Mouse (Mus musculus) embryonic facial prominence, embryonic 14.5 days (tissue): ENCODE measurements around the gene Prtg. TPM values are rescaled to one million over a fixed set of nuclear protein-coding genes. Genes with fewer than 3 reads are reported as not detected.
A peak's percentile ranks its signal among the peaks of the same experiment; 100 is the strongest.

Experiments
- ATAC-seq: fragments of 200-750 bp; cut with Nextera tagmentation; 2 replicates; pipeline ENCODE4 v1.8.0; 2017; ENCODE audit warnings: low read depth, moderate number of reproducible peaks, moderate TSS enrichment
- DNase-seq: peaks from one replicate; pipeline ENCODE4 v3.0.0-alpha.2; 2015; ENCODE audit warnings: low spot score
- H3K27ac ChIP-seq: fragments of 300-500 bp; sonication (generic); replicated peaks from 2 replicates; pipeline ENCODE4 v1.5.1; 2014; ENCODE audit warnings: low read depth, mild to moderate bottlenecking, low read length, moderate library complexity
- H3K27me3 ChIP-seq: fragments of 300-500 bp; sonication (generic); replicated peaks from 2 replicates; pipeline ENCODE4 v1.6.1; 2014; ENCODE audit warnings: low read length; ENCODE audit not compliant: control insufficient read depth, insufficient read depth
- H3K36me3 ChIP-seq: fragments of 300-500 bp; sonication (generic); 2 replicates; pipeline ENCODE4 v1.6.1; 2014; ENCODE audit warnings: low read length, mixed read lengths; ENCODE audit not compliant: control insufficient read depth, insufficient read depth
- H3K4me1 ChIP-seq: fragments of 300-500 bp; sonication (generic); 2 replicates; pipeline ENCODE4 v1.6.1; 2014; ENCODE audit warnings: antibody characterized with exemption, low read length; ENCODE audit not compliant: control insufficient read depth, insufficient read depth
- H3K4me2 ChIP-seq: fragments of 300-500 bp; sonication (generic); 2 replicates; pipeline ENCODE4 v1.6.1; 2014; ENCODE audit warnings: low read depth, mild to moderate bottlenecking, low read length, moderate library complexity, mixed read lengths
- H3K4me3 ChIP-seq: fragments of 300-500 bp; sonication (generic); 2 replicates; pipeline ENCODE4 v1.5.1; 2014; ENCODE audit warnings: low read depth, mild to moderate bottlenecking, low read length
- H3K9ac ChIP-seq: fragments of 300-500 bp; sonication (generic); 2 replicates; pipeline ENCODE4 v1.6.1; 2014; ENCODE audit warnings: low read depth, mild to moderate bottlenecking, low read length, moderate library complexity, mixed read lengths
- H3K9me3 ChIP-seq: fragments of 300-500 bp; sonication (generic); 2 replicates; pipeline ENCODE4 v1.6.1; 2016; ENCODE audit warnings: low read length; ENCODE audit not compliant: control insufficient read depth
- WGBS: fragments of 180-500 bp; shearing (Covaris S2); extraction: QIAGEN DNeasy Blood & Tissue Kit; methylation state at CpG from one replicate; pipeline ENCODE4 v1.1.7; 2014; 5-methylcytosine and 5-hydroxymethylcytosine counted together
- polyA plus RNA-seq: library from polyadenylated mRNA; unstranded; fragments of >200 nt; fragmentation: Nextera tagmentation; extraction: Ambion mirVana; gene quantifications from 2 replicates; pipeline ENCODE4 v1.2.1, GENCODE M21; 2014

Gene Prtg
- polyA plus RNA-seq, 1 experiment from 2014 or later = 1.3 TPM

DNA sequence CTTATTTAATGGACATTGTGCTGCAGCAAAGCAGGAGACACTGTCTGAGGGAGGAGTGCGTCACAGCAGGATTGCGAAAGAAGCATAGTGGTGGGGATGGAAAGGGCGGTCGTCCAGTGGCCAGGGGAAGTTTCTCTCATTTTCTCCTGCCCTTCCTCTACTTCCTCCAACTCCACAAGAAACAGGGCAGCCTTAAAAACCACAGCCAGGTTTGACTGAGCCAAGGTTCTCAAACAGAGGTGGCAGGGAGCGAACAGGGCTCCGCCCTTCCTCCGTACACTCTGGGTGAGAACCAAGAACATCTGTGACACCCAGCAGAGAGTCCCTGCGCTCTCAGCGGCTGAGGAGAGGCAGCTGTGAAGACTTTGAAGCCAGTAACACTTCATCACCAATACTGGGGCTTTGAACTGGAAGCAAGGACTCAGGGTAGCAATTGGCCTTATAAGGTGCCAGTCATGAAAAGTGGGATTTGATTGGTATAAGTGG lies 9.5 kb upstream of the Prtg start:
- H3K36me3 ChIP-seq = no peaks in the 10 kb centered on the region
- peaks cover 6% of the 10 kb centered on the region; the same call in 1 of the 2 replicates for H3K9me3 ChIP-seq
- H3K4me1 ChIP-seq = no peaks in the 10 kb centered on the region
- ATAC-seq (no peak), DNase-seq (no peak)
- 51% methylated on average over 9 of the region's 9 CpGs for WGBS
- H3K9ac ChIP-seq = no peak overlapping the region
- no peak overlapping the region for H3K27ac ChIP-seq
- no peak overlapping the region for H3K4me2 ChIP-seq
- no peaks in the 10 kb centered on the region for H3K27me3 ChIP-seq
- H3K4me3 ChIP-seq = no peak overlapping the region

DNA sequence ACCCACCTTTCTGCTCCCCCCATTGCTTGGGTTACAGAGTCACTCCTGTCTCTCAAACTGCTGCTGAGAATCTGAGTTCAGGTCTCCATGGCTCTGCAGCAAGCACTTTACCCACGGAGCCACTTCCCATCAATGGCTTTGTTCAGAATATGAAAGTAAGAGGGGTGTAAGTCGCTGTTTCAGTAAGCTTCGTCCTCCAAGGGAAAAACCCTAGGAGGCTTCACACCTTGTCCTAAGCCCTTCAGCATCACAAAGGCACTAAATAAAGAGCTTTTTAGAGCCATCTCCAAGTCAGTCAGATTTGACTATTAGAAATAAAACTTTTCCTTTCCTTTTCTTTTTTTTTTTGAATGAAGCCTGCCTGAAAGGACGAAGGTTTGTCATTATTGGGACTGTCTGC lies 3.4 kb upstream of the Prtg start:
- Histone ChIP-seq H3K4me2 (no peak overlapping the region), H3K4me1 (peaks cover 5% of the 10 kb centered on the region; the same call in 1 of the 2 replicates), H3K4me3 (no peak overlapping the region), H3K27ac (no peak overlapping the region), H3K9ac (no peak overlapping the region), H3K36me3 (no peaks in the 10 kb centered on the region), H3K9me3 (no peaks in the 10 kb centered on the region), H3K27me3 (no peaks in the 10 kb centered on the region)
- no peak for DNase-seq
- WGBS = 46% methylated on average over 4 of the region's 4 CpGs
- no peak for ATAC-seq

DNA sequence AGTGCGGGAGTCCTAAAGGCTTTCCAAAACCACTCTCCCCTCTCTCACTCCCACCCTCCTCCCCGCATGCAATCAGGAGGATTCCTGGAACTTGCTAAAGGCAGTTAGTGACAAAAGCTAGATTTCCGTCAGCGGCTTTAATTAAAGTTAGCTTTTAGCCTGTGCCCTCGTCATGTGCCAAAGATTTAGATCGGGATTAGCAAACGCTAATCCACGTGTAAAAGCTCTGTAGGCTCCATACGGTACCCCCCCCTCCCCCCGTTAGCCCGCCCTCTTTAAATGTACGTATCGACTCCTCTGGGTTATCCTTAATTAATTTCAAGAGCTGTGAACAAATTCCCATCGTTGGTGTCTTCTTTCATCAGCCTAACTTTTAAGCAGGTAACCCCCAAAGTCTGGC lies 528 bp upstream of the Prtg start:
- Histone ChIP-seq H3K36me3 (no peaks in the 10 kb centered on the region), H3K4me2 (peak overlapping the region; percentile 100), H3K9ac (peak overlapping the region; percentile 86), H3K9me3 (no peaks in the 10 kb centered on the region), H3K4me3 (peak overlapping the region; percentile 79), H3K4me1 (peaks cover 5% of the 10 kb centered on the region; the same call in 1 of the 2 replicates), H3K27ac (peak overlapping the region; percentile 83), H3K27me3 (no peaks in the 10 kb centered on the region)
- WGBS = 8% methylated on average over 14 of the region's 14 CpGs
- DNase-seq (no peak), ATAC-seq (no peak)

DNA sequence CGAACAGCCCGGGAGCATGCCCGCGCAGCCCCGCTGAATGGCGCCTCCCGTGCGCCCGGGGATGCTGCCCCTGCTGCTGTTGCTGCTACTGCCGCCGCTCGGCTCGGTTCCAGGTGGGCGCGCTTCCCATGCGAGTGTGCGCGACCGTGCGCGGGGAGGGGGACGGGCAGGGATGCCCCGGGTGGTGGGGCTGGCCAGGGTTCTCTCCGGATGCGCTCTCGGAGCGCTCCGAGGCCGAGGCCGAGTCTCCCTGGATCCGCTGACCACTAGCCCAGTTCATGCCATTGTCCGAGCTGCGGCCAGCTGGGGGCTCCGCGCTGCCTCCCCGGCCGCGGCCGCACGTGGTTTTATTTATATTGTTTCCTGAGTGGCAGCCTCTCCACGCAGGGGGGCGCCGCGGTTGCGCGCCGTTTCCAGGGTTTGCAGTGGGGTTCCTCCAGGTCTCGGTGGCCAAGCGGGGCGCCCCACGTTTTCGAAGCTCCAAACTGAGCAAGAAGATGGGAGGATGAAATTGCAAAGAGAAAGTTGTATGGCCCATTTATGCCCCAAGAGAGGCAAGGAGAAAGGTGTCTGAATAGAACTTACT lies 839 bp downstream of the Prtg start:
- WGBS = under 1% methylated on average over 26 of the region's 52 CpGs
- Histone ChIP-seq H3K27me3 (no peaks in the 10 kb centered on the region), H3K36me3 (no peaks in the 10 kb centered on the region), H3K9me3 (no peaks in the 10 kb centered on the region), H3K4me2 (peak overlapping the region; percentile 100), H3K4me1 (peaks cover 6% of the 10 kb centered on the region; the same call in 1 of the 2 replicates), H3K4me3 (peak overlapping the region; percentile 79), H3K9ac (peak overlapping the region; percentile 86), H3K27ac (peak overlapping the region; percentile 83)
- DNase-seq = peak; percentile 66
- peak; percentile 66 for ATAC-seq

DNA sequence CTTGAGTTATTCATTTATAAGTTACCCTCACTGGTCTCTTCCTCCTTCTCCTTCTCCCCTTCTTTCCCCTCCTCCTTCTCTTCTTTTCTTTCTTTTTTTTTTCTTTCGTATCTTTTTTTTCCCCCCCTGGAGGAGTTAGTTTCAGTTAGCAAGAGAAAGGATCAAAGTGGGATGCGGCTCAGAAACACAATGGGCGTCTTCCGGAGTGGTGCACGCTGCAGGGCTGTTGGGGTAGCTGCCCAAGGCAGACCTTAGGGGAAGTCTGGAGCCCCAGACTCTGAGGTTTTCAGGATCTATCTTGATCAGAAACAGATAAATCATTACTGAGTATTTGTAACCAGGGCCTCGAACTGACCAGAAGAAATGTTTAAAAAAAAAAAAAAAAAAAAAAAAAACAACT lies 1.5 kb downstream of the Prtg start:
- Histone ChIP-seq H3K4me3 (peak overlapping the region; percentile 79), H3K27ac (peak overlapping the region; percentile 83; the same call in 1 of the 2 replicates), H3K4me1 (peaks cover 13% of the 10 kb centered on the region; the same call in 1 of the 2 replicates), H3K27me3 (no peaks in the 10 kb centered on the region), H3K4me2 (peak overlapping the region; percentile 100), H3K9ac (peak overlapping the region; percentile 86), H3K9me3 (no peaks in the 10 kb centered on the region), H3K36me3 (no peaks in the 10 kb centered on the region)
- ATAC-seq (no peak), DNase-seq (no peak)
- WGBS = 5% methylated on average over 6 of the region's 6 CpGs

DNA sequence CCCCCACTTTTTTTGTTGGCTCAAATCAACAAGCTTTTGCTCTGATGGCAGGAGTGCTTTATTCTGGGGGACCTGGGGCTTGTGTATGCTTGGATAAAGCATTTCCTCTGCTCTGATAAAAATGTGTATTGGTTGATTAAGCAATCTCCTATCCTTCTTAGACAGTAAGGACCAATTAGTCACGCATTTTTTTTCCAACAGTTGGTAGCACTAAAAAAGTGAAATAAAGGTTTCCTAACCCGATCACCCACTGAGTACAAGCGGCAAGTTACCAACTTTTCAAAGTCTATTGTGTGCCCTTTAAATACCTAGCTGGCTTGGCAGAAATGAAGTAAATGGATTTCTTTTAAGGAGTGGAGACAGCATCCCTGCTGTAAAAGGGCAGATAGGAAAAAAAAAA lies 1.9 kb downstream of the Prtg start:
- Histone ChIP-seq H3K9me3 (no peaks in the 10 kb centered on the region), H3K9ac (peak overlapping the region; percentile 86; the same call in 1 of the 2 replicates), H3K4me2 (peak overlapping the region; percentile 100), H3K4me1 (peaks cover 13% of the 10 kb centered on the region; the same call in 1 of the 2 replicates), H3K27me3 (no peaks in the 10 kb centered on the region), H3K27ac (0 out of 2 replicates have a peak overlapping the region, but pooled peaks have one; percentile 83), H3K4me3 (peak overlapping the region; percentile 79), H3K36me3 (no peaks in the 10 kb centered on the region)
- 22% methylated on average over 3 of the region's 3 CpGs for WGBS
- ATAC-seq (no peak), DNase-seq (no peak)

DNA sequence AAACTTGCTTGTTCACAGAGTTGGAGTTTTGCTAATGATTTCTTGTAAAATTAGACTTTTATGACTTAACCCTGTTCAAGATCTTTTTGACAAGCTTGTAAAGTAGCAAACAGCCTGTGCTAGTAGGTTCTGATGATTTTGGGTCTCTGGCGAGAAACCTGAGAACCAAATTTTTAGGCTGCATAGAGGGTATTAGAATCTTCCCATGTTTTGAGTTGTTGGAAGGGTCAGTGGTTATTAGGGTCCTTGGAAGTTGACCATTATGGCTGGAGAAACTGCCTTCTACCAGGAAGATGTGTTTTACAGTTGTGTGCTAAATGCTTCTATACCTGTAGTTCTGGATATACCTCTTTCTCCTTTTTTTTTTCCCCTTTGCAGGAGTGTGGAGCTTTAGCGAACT lies 2.4 kb downstream of the Prtg start:
- ATAC-seq (no peak), DNase-seq (no peak)
- H3K4me1 ChIP-seq = peaks cover 16% of the 10 kb centered on the region; the same call in 1 of the 2 replicates
- H3K27me3 ChIP-seq = no peaks in the 10 kb centered on the region
- H3K9me3 ChIP-seq = no peaks in the 10 kb centered on the region
- peak overlapping the region; percentile 100; the same call in 1 of the 2 replicates for H3K4me2 ChIP-seq
- H3K36me3 ChIP-seq = no peaks in the 10 kb centered on the region
- H3K4me3 ChIP-seq = no peak overlapping the region
- H3K27ac ChIP-seq = 0 out of 2 replicates have a peak overlapping the region, but pooled peaks have one; percentile 10
- 71% methylated on average over 2 of the region's 2 CpGs for WGBS
- no peak overlapping the region for H3K9ac ChIP-seq

DNA sequence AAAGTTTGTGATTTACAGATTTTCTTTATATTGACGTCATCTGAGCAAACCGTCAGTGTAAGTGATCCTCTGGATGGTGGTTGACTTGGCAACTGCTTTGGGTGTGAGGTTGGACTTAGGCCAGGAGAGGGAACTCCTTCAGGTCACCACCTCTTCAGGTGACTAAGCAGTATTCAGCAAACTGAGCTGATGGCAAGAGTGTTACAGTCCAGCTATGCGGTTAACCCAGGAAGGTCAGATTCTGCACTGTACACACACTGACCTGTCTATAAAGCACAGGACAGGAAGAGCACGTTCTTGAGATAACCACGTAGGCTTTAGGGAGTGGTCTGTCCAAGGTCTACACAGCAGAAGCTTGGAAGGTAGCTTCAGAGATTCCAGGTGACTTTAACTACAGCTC lies 3.9 kb downstream of the Prtg start:
- H3K36me3 ChIP-seq = no peaks in the 10 kb centered on the region
- H3K4me3 ChIP-seq = no peak overlapping the region
- H3K27ac ChIP-seq = no peak overlapping the region
- no peak overlapping the region for H3K9ac ChIP-seq
- ATAC-seq = no peak
- H3K27me3 ChIP-seq = no peaks in the 10 kb centered on the region
- no peaks in the 10 kb centered on the region for H3K9me3 ChIP-seq
- peaks cover 16% of the 10 kb centered on the region; the same call in 1 of the 2 replicates for H3K4me1 ChIP-seq
- H3K4me2 ChIP-seq = no peak overlapping the region; the same call in 1 of the 2 replicates
- no peak for DNase-seq
- 71% methylated on average over 5 of the region's 5 CpGs for WGBS

DNA sequence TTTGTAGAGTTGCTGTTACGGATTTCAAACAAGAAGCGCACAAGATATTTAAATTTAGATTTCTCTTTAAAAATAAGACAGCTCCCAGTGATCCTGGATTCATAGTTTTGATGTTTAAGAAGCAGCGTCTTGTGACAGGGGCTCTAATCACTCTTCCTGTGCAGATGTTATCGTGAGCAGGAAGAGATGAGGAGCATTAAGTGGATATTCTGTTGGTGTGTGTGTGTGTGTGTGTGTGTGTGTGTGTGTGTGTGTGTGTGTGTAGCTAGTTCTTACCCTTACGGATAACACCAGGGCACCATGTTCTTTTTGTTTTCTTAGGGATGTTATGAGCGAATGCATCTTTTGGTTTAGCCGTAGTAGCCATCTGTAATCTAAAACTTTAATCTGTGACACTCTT lies 5.4 kb downstream of the Prtg start:
- Histone ChIP-seq H3K36me3 (no peaks in the 10 kb centered on the region), H3K4me1 (peaks cover 11% of the 10 kb centered on the region; the same call in 1 of the 2 replicates), H3K9ac (no peak overlapping the region), H3K4me3 (no peak overlapping the region), H3K27ac (no peak overlapping the region), H3K9me3 (no peaks in the 10 kb centered on the region), H3K4me2 (no peak overlapping the region; the same call in 1 of the 2 replicates), H3K27me3 (no peaks in the 10 kb centered on the region)
- DNase-seq (no peak), ATAC-seq (no peak)
- WGBS = 45% methylated on average over 7 of the region's 7 CpGs
